ENCODE assay signal across 26 mouse cellular contexts in genomic region chr12:71412331-71412730, GRCm38 (mm10).
DNase-seq lines count a peak whose midpoint lies in the region; ATAC-seq lines count a peak whose summit lies in the region.
"Had no signal": no experiment of that assay in that cellular context is flagged by ENCODE, and none has a peak within 500 bp of the region (broad histone marks: within the 10 kb centered on the region; RNA-seq: fewer than 3 reads in every experiment).

No protein-coding gene starts in this region.

- no peaks in the 10 kb centered on the region for H3K9me3 ChIP-seq in midbrain, embryonic 10.5 days (replicated peaks)
- H3K9me3 ChIP-seq in midbrain, embryonic 11.5 days (ENCODE audit: control insufficient read depth, low read length) = no peaks in the 10 kb centered on the region
- H3K9me3 ChIP-seq in limb, embryonic 10.5 days (replicated peaks) = no peaks in the 10 kb centered on the region
- H3K9me3 ChIP-seq: embryonic facial prominence, embryonic 12.5 days; forebrain, embryonic 10.5 days; forebrain, embryonic 12.5 days; G1E had no signal

- no peak for ATAC-seq in midbrain, embryonic 11.5 days (ENCODE audit: low FRiP score)
- ATAC-seq: activated CD4-positive, CD25-positive, alpha-beta regulatory T cell, adult 4 months; CD4-positive, CD25-positive, alpha-beta regulatory T cell, adult 4 months; forebrain, embryonic 14.5 days; forebrain, embryonic 16.5 days; Patski had no signal

- no peaks in the 10 kb centered on the region for H3K36me3 ChIP-seq in midbrain, embryonic 10.5 days
- no peaks in the 10 kb centered on the region for H3K36me3 ChIP-seq in midbrain, embryonic 11.5 days (ENCODE audit: control insufficient read depth, insufficient read depth, low read length)
- no peaks in the 10 kb centered on the region for H3K36me3 ChIP-seq in limb, embryonic 10.5 days
- H3K36me3 ChIP-seq: embryonic facial prominence, embryonic 12.5 days; forebrain, embryonic 10.5 days; forebrain, embryonic 12.5 days; G1E had no signal

- peaks cover 4% of the 10 kb centered on the region; the same call in 1 of the 2 replicates for H3K27me3 ChIP-seq in midbrain, embryonic 10.5 days (ENCODE audit: low read depth, poor library complexity, severe bottlenecking)
- no peaks in the 10 kb centered on the region for H3K27me3 ChIP-seq in midbrain, embryonic 11.5 days (ENCODE audit: control insufficient read depth, insufficient read depth, low read length)
- H3K27me3 ChIP-seq in limb, embryonic 10.5 days (ENCODE audit: low read depth, poor library complexity, severe bottlenecking) = peaks cover 40% of the 10 kb centered on the region
- H3K27me3 ChIP-seq: CH12.LX; embryonic facial prominence, embryonic 12.5 days; Patski had no signal

- DNase-seq in heart, adult 11 months = peak; percentile 53
- no peak for DNase-seq in heart, postnatal 10 days
- no peak for DNase-seq in midbrain, embryonic 10.5 days (ENCODE audit: low spot score)
- DNase-seq in midbrain, embryonic 11.5 days (ENCODE audit: low spot score, missing footprints) = no peak
- DNase-seq in limb, embryonic 10.5 days (ENCODE audit: low spot score) = no peak
- no peak for DNase-seq in spleen, postnatal 36 days (ENCODE audit: low spot score in 2 of 2)
- DNase-seq: adrenal gland, adult 8-10 months; adrenal gland, postnatal 14 days; adrenal gland, postnatal 36 days; B cell, adult 2 months; cerebellum, adult 11-12 months; cerebellum, adult 8-10 months; cerebellum, adult 9-11 months; cerebellum, postnatal 14 days; cerebellum, postnatal 36 days; embryo, embryonic 11 days had no signal

- H3K27ac ChIP-seq in midbrain, embryonic 10.5 days (replicated peaks) = 0 out of 2 replicates have a peak overlapping the region, but pooled peaks have one; percentile 39
- no peak overlapping the region for H3K27ac ChIP-seq in midbrain, embryonic 11.5 days (ENCODE audit: low read depth, low read length)
- peak overlapping the region; percentile 53; the same call in 1 of the 2 replicates for H3K27ac ChIP-seq in limb, embryonic 10.5 days
- H3K27ac ChIP-seq: embryonic facial prominence, embryonic 12.5 days; forebrain, embryonic 10.5 days; forebrain, embryonic 12.5 days had no signal

- H3K4me3 ChIP-seq in midbrain, embryonic 10.5 days = no peak overlapping the region
- H3K4me3 ChIP-seq in midbrain, embryonic 11.5 days (ENCODE audit: low read depth, low read length) = no peak overlapping the region
- H3K4me3 ChIP-seq in limb, embryonic 10.5 days = no peak overlapping the region
- H3K4me3 ChIP-seq: embryonic facial prominence, embryonic 12.5 days; forebrain, embryonic 10.5 days; forebrain, embryonic 12.5 days had no signal

- no peak overlapping the region for H3K9ac ChIP-seq in midbrain, embryonic 11.5 days (ENCODE audit: low read length)
- H3K9ac ChIP-seq: embryonic facial prominence, embryonic 12.5 days; forebrain, embryonic 12.5 days had no signal

- no peak overlapping the region for H3K4me2 ChIP-seq in midbrain, embryonic 11.5 days
- H3K4me2 ChIP-seq: embryonic facial prominence, embryonic 12.5 days; forebrain, embryonic 12.5 days had no signal

- intact Hi-C loops in heart, postnatal 10 days (cut with DNase I) = no loop called here

- 83% methylated on average over 3 of the region's 3 CpGs for WGBS in midbrain, embryonic 10.5 days
- WGBS in midbrain, embryonic 11.5 days = 74% methylated on average over 3 of the region's 3 CpGs
- 77% methylated on average over 3 of the region's 3 CpGs for WGBS in limb, embryonic 10.5 days

- H3K4me1 ChIP-seq in midbrain, embryonic 10.5 days = peaks cover 22% of the 10 kb centered on the region
- H3K4me1 ChIP-seq in midbrain, embryonic 11.5 days (ENCODE audit: control insufficient read depth, insufficient read depth, low read length) = peaks cover 4% of the 10 kb centered on the region
- peaks cover 25% of the 10 kb centered on the region for H3K4me1 ChIP-seq in limb, embryonic 10.5 days
